Mouse (Mus musculus) bone marrow macrophage, adult 2 months (primary cell): Measurements from ENCODE around the gene Col4a2.

Experiments
- CTCF ChIP-seq: IDR thresholded peaks from 2 replicates; pipeline ENCODE4 v1.5.1; 2012; ENCODE audit warnings: low read depth, mild to moderate bottlenecking, low read length, moderate library complexity
- POLR2A ChIP-seq: IDR thresholded peaks from 2 replicates; pipeline ENCODE4 v1.6.1; 2012; ENCODE audit warnings: mild to moderate bottlenecking, low read depth, low read length, borderline replicate concordance

GRCm38 (mm10) chr8:11394773-11395172 is 82.2 kb downstream of the Col4a2 start:
- TF ChIP-seq CTCF, result no peak
- no peak for TF ChIP-seq POLR2A
